Mouse (Mus musculus) bone marrow, adult 2 months (tissue): ENCODE data around the gene Rps6ka5.

Source experiments
- CTCF ChIP-seq: fragments of 200-500 bp; IDR thresholded peaks from 2 replicates; pipeline ENCODE4 v1.5.1; 2011; ENCODE audit warnings: low read length, control low read depth; ENCODE audit not compliant: control insufficient read depth, insufficient read depth
- POLR2A ChIP-seq: fragments of 200-500 bp; IDR thresholded peaks from 2 replicates; pipeline ENCODE4 v1.6.1; 2011; ENCODE audit warnings: low read depth, mild to moderate bottlenecking, control low read depth, low read length, borderline replicate concordance; ENCODE audit not compliant: control insufficient read depth

DNA sequence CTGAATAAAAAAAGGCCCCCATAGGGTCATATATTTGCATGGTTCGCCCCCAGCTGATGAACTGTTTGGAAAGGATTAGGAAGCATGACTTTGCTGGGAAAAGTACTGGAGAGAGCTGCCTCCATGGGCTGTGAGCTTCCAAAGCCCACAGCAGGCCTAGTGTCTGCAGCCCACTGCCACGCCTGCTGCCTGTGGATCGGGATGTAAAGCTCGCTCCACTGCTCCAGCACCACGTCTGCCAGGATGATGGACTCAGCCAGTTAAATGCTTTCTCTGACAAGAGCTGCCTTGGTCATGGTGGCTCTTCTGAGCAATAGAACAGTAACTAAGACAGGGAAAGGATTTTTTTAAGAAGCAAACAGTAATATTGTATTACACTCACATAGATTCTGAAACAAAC, 46.1 kb downstream of the Rps6ka5 start:
- no peak for TF ChIP-seq POLR2A
- no peak for TF ChIP-seq CTCF
